Mouse (Mus musculus) adrenal gland, postnatal 10 days (tissue): ENCODE results near the gene Nbr1. TPM values are rescaled to one million over a fixed set of nuclear protein-coding genes. Genes with fewer than 3 reads are reported as not detected.
A peak's percentile ranks its signal among the peaks of the same experiment; 100 is the strongest.

Source experiments
- DNase-seq: peaks from one replicate; pipeline ENCODE4 v3.0.0; 2021; ENCODE audit warnings: mixed read lengths
- long read RNA-seq, 2 experiments: library from polyadenylated mRNA; stranded (forward); transcript quantifications; one replicate each; pipeline ENCODE4 v2.0.0; 2021
- total RNA-seq, 2 experiments: library from RNA; stranded (reverse); gene quantifications; 2 replicates each; pipeline ENCODE4 v1.2.3; 2021

Gene Nbr1
- total RNA-seq = 100 to 1,000 TPM; 134 to 137 TPM
- long read RNA-seq, experiment 1, full-length matches to known transcripts = 18 of 151 reads
- long read RNA-seq, experiment 1, partial matches to known transcripts = 123 of 151 reads
- long read RNA-seq, experiment 1, other reads (novel, unspliced or antisense) = 10 of 151 reads
- long read RNA-seq, experiment 2, full-length matches to known transcripts = 9 of 26 reads
- long read RNA-seq, experiment 2, partial matches to known transcripts = 14 of 26 reads
- long read RNA-seq, experiment 2, other reads (novel, unspliced or antisense) = 3 of 26 reads

GRCm38 (mm10) chr11:101551751-101552475 is at the start of gene Nbr1, which contains the start of gene Brca1:
Nbr1 (plus strand) TSS chr11:101552149.
Brca1 (minus strand) TSS chr11:101551955.
- DNase-seq = peak; percentile 96

GRCm38 (mm10) chr11:101506269-101506780 is 45.6 kb upstream of the Nbr1 start:
- DNase-seq = no peak

- DNase-seq = no peak
Measured at GRCm38 (mm10) chr11:101507090-101507489, 44.9 kb upstream of the Nbr1 start.

- peak; percentile 31 for DNase-seq
Measured at GRCm38 (mm10) chr11:101518937-101519336, 33.0 kb upstream of the Nbr1 start.

GRCm38 (mm10) chr11:101519364-101519763 is 32.6 kb upstream of the Nbr1 start:
- DNase-seq = no peak

GRCm38 (mm10) chr11:101524446-101524845 is 27.5 kb upstream of the Nbr1 start:
- DNase-seq = no peak

GRCm38 (mm10) chr11:101525056-101525455 is 26.9 kb upstream of the Nbr1 start:
- no peak for DNase-seq

GRCm38 (mm10) chr11:101525936-101526595 is 25.9 kb upstream of the Nbr1 start:
- DNase-seq = no peak

GRCm38 (mm10) chr11:101526686-101527085 is 25.3 kb upstream of the Nbr1 start:
- DNase-seq = no peak

- peak; percentile 22 for DNase-seq
Measured at GRCm38 (mm10) chr11:101543533-101543932, 8.4 kb upstream of the Nbr1 start.

- DNase-seq = no peak
Measured at GRCm38 (mm10) chr11:101544132-101544531, 7.8 kb upstream of the Nbr1 start.

GRCm38 (mm10) chr11:101548526-101548925 is 3.4 kb upstream of the Nbr1 start:
- no peak for DNase-seq

GRCm38 (mm10) chr11:101552476-101553300 is 739 bp downstream of the Nbr1 start:
- DNase-seq = peak; percentile 95

- DNase-seq = peak; percentile 32
Measured at GRCm38 (mm10) chr11:101553354-101553930, 1.5 kb downstream of the Nbr1 start.

GRCm38 (mm10) chr11:101556541-101556940 is 4.6 kb downstream of the Nbr1 start:
- peak; percentile 47 for DNase-seq

- DNase-seq = no peak
Measured at GRCm38 (mm10) chr11:101556954-101557353, 5.0 kb downstream of the Nbr1 start.

- DNase-seq = peak; percentile 48
Measured at GRCm38 (mm10) chr11:101562391-101562790, 10.4 kb downstream of the Nbr1 start.

- no peak for DNase-seq
Measured at GRCm38 (mm10) chr11:101568421-101568820, 16.5 kb downstream of the Nbr1 start.

- peak; percentile 2 for DNase-seq
Measured at GRCm38 (mm10) chr11:101576116-101576515, 24.2 kb downstream of the Nbr1 start.

- no peak for DNase-seq
Measured at GRCm38 (mm10) chr11:101581081-101581764, 29.3 kb downstream of the Nbr1 start.
